Comparison of ENCODE assay signal across 12 mouse cellular contexts in the genomic region with DNA sequence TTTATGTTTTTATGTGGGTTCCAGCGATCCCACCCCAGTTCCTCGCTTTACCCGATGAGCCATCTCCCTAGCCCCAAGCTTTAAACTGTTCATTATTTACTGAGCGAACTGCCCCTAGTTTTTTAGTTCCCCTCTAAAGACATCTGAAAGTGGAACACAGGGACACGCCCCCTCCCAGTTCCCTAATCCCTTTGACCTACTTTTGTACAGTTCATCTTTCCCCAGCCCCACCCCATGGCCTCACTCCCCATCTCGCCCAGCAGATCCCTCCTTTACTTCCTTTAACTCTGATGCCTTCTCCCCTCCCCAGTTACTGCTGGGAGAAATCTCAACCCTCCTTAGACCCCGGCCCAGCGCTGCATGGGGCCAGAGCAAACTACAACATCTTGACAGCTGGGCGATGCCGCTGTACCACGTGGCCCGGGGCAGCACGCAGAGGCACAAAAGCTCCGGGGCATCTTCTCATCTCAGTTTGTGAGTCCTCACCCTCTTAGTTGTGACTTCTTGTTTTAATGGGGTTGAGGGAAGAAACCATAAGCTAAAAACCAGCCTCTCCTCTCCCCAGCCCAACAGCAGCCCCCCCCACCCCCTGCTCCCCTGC. TPM values are rescaled to one million over a fixed set of nuclear protein-coding genes. Genes with fewer than 3 reads are reported as not detected.
DNase-seq lines count a peak whose midpoint lies in the region; ATAC-seq and TF ChIP-seq lines count a peak whose summit lies in the region.
"Had no signal": no experiment of that assay in that cellular context is flagged by ENCODE, and none has a peak within 500 bp of the region (broad histone marks: within the 10 kb centered on the region; RNA-seq: fewer than 3 reads in every experiment).

No protein-coding gene starts in this region.

- no peak overlapping the region for H3K4me3 ChIP-seq in embryonic facial prominence, embryonic 13.5 days
- no peak overlapping the region for H3K4me3 ChIP-seq in embryonic facial prominence, embryonic 10.5 days
- H3K4me3 ChIP-seq in lung, postnatal 0 days (ENCODE audit: low read depth, low read length), result no peak overlapping the region
- H3K4me3 ChIP-seq in liver, embryonic 16.5 days (ENCODE audit: low read depth, low read length), result no peak overlapping the region
- H3K4me3 ChIP-seq: limb, embryonic 15.5 days had no signal

- DNase-seq in embryonic facial prominence, embryonic 10.5 days (ENCODE audit: low spot score), result no peak
- DNase-seq in lung, postnatal 25 days (ENCODE audit: low spot score), result peak; percentile 49
- DNase-seq in lung, postnatal 0 days (ENCODE audit: low spot score), result no peak
- peak; percentile 63 to 73 for DNase-seq in spleen, postnatal 36 days (ENCODE audit: low spot score in 2 of 2)
- DNase-seq in adrenal gland, postnatal 14 days, result no peak
- DNase-seq in left cerebral cortex, postnatal 4 days, result no peak
- DNase-seq: cerebellum, postnatal 14 days; midbrain, embryonic 14.5 days had no signal

- TF ChIP-seq CTCF in lung, postnatal 0 days (IDR thresholded peaks at IDR 0.05), result no peak

- peaks cover 5% of the 10 kb centered on the region; the same call in 1 of the 2 replicates for H3K27me3 ChIP-seq in embryonic facial prominence, embryonic 13.5 days
- H3K27me3 ChIP-seq in embryonic facial prominence, embryonic 10.5 days (replicated peaks; ENCODE audit: low read depth, poor library complexity, severe bottlenecking), result peaks cover 19% of the 10 kb centered on the region
- 0 out of 2 replicates have a peak, but pooled peaks cover 2% of the 10 kb centered on the region for H3K27me3 ChIP-seq in lung, postnatal 0 days (replicated peaks; ENCODE audit: insufficient read depth, low read length)
- no peaks in the 10 kb centered on the region for H3K27me3 ChIP-seq in liver, embryonic 16.5 days (ENCODE audit: control insufficient read depth, insufficient read depth, low read depth, low read length)

- WGBS in embryonic facial prominence, embryonic 13.5 days, result 53% methylated on average over 14 of the region's 14 CpGs
- 51% methylated on average over 14 of the region's 14 CpGs for WGBS in embryonic facial prominence, embryonic 10.5 days
- WGBS in lung, postnatal 0 days, result 53% methylated on average over 14 of the region's 14 CpGs
- WGBS in liver, embryonic 16.5 days (ENCODE audit: insufficient replicate concordance), result 33% methylated on average over 14 of the region's 14 CpGs

- TF ChIP-seq EP300 in lung, postnatal 0 days (IDR thresholded peaks at IDR 0.05), result no peak

- no peaks in the 10 kb centered on the region for H3K36me3 ChIP-seq in embryonic facial prominence, embryonic 13.5 days
- no peaks in the 10 kb centered on the region for H3K36me3 ChIP-seq in embryonic facial prominence, embryonic 10.5 days (replicated peaks)
- H3K36me3 ChIP-seq in lung, postnatal 0 days (ENCODE audit: insufficient read depth, low read length), result no peaks in the 10 kb centered on the region
- no peaks in the 10 kb centered on the region for H3K36me3 ChIP-seq in liver, embryonic 16.5 days (ENCODE audit: control insufficient read depth, insufficient read depth)
- H3K36me3 ChIP-seq: limb, embryonic 15.5 days had no signal

- H3K9me3 ChIP-seq in embryonic facial prominence, embryonic 13.5 days, result no peaks in the 10 kb centered on the region
- H3K9me3 ChIP-seq in embryonic facial prominence, embryonic 10.5 days, result no peaks in the 10 kb centered on the region
- H3K9me3 ChIP-seq in lung, postnatal 0 days (ENCODE audit: low read length), result no peaks in the 10 kb centered on the region
- H3K9me3 ChIP-seq in liver, embryonic 16.5 days (replicated peaks; ENCODE audit: control insufficient read depth, low read length), result no peaks in the 10 kb centered on the region
- H3K9me3 ChIP-seq: limb, embryonic 15.5 days had no signal

- no peak overlapping the region for H3K27ac ChIP-seq in embryonic facial prominence, embryonic 13.5 days
- no peak overlapping the region for H3K27ac ChIP-seq in embryonic facial prominence, embryonic 10.5 days (replicated peaks)
- no peak overlapping the region for H3K27ac ChIP-seq in lung, postnatal 0 days (ENCODE audit: low read length)
- 0 out of 2 replicates have a peak overlapping the region, but pooled peaks have one; percentile 3 for H3K27ac ChIP-seq in liver, embryonic 16.5 days (ENCODE audit: low read length)
- H3K27ac ChIP-seq: limb, embryonic 15.5 days had no signal

- H3K4me1 ChIP-seq in embryonic facial prominence, embryonic 13.5 days, result peaks cover 9% of the 10 kb centered on the region; the same call in 1 of the 2 replicates
- peaks cover 21% of the 10 kb centered on the region for H3K4me1 ChIP-seq in embryonic facial prominence, embryonic 10.5 days
- no peaks in the 10 kb centered on the region for H3K4me1 ChIP-seq in lung, postnatal 0 days (ENCODE audit: insufficient read depth, low read depth, low read length)
- H3K4me1 ChIP-seq in liver, embryonic 16.5 days (ENCODE audit: control insufficient read depth, low read depth, low read length), result peaks cover 11% of the 10 kb centered on the region
- H3K4me1 ChIP-seq: limb, embryonic 15.5 days had no signal

- ATAC-seq in embryonic facial prominence, embryonic 13.5 days (ENCODE audit: insufficient number of reproducible peaks, insufficient read depth, low FRiP score, low TSS enrichment, low read depth), result no peak
- no peak for ATAC-seq in lung, postnatal 0 days
- ATAC-seq in liver, embryonic 16.5 days (ENCODE audit: low read depth), result no peak

- intact Hi-C loops in left cerebral cortex, postnatal 4 days (cut with DNase I), result no loop called here

- no peak overlapping the region for H3K9ac ChIP-seq in embryonic facial prominence, embryonic 13.5 days
- H3K9ac ChIP-seq in lung, postnatal 0 days (replicated peaks; ENCODE audit: low read depth), result no peak overlapping the region
- no peak overlapping the region for H3K9ac ChIP-seq in liver, embryonic 16.5 days (ENCODE audit: low read depth, low read length)
- H3K9ac ChIP-seq: limb, embryonic 15.5 days had no signal

- H3K4me2 ChIP-seq in embryonic facial prominence, embryonic 13.5 days, result 0 out of 2 replicates have a peak overlapping the region, but pooled peaks have one; percentile 16
- H3K4me2 ChIP-seq in lung, postnatal 0 days (replicated peaks; ENCODE audit: low read depth, low read length), result no peak overlapping the region
- no peak overlapping the region for H3K4me2 ChIP-seq in liver, embryonic 16.5 days (ENCODE audit: low read depth, low read length)
- H3K4me2 ChIP-seq: limb, embryonic 15.5 days had no signal

RNA-seq across cellular contexts. Expression of a gene that starts 6.4 kb away (rescaled TPM):
- 90.2 and 98.6 TPM in 2 replicates for polyA plus RNA-seq in embryonic facial prominence, embryonic 13.5 days (2015; fragmentation: Nextera tagmentation; extraction: Ambion mirVana)
- polyA plus RNA-seq in embryonic facial prominence, embryonic 10.5 days (2016; fragmentation: Nextera tagmentation; extraction: Ambion mirVana), result 91.0 and 93.5 TPM in 2 replicates
- polyA plus RNA-seq in lung, postnatal 0 days (2015; fragmentation: Nextera tagmentation; extraction: Ambion mirVana), result 61.1 and 66.4 TPM in 2 replicates
- 15.9 and 16.3 TPM in 2 replicates for polyA plus RNA-seq in liver, embryonic 16.5 days (2015; fragmentation: Nextera tagmentation; extraction: Ambion mirVana)
- total RNA-seq in adrenal gland, postnatal 14 days (2021), result 26.2 and 27.8 TPM in 2 replicates
- total RNA-seq in left cerebral cortex, postnatal 4 days (2021), result 10 to 100 TPM; 79.3 to 80.6 TPM

RNA-seq across cellular contexts. Expression of a gene that starts 35.8 kb away (rescaled TPM):
- polyA plus RNA-seq in embryonic facial prominence, embryonic 13.5 days (2015; fragmentation: Nextera tagmentation; extraction: Ambion mirVana), result 1.1 and 2.2 TPM in 2 replicates
- 3.0 and 3.2 TPM in 2 replicates for polyA plus RNA-seq in embryonic facial prominence, embryonic 10.5 days (2016; fragmentation: Nextera tagmentation; extraction: Ambion mirVana)
- polyA plus RNA-seq in lung, postnatal 0 days (2015; fragmentation: Nextera tagmentation; extraction: Ambion mirVana), result 1.2 and 2.0 TPM in 2 replicates
- polyA plus RNA-seq in liver, embryonic 16.5 days (2015; fragmentation: Nextera tagmentation; extraction: Ambion mirVana), result not detected in 2 replicates
- not detected in 2 replicates for total RNA-seq in adrenal gland, postnatal 14 days (2021)
- 1 to 10 TPM; 4.3 to 5.8 TPM for total RNA-seq in left cerebral cortex, postnatal 4 days (2021)
- total RNA-seq: ES-E14 had no signal

RNA-seq across cellular contexts. Expression of a gene that starts 45.0 kb away (rescaled TPM):
- polyA plus RNA-seq in embryonic facial prominence, embryonic 13.5 days (2015; fragmentation: Nextera tagmentation; extraction: Ambion mirVana), result 49.0 and 50.2 TPM in 2 replicates
- polyA plus RNA-seq in embryonic facial prominence, embryonic 10.5 days (2016; fragmentation: Nextera tagmentation; extraction: Ambion mirVana), result 59.2 and 64.6 TPM in 2 replicates
- polyA plus RNA-seq in lung, postnatal 0 days (2015; fragmentation: Nextera tagmentation; extraction: Ambion mirVana), result 42.8 and 44.1 TPM in 2 replicates
- polyA plus RNA-seq in liver, embryonic 16.5 days (2015; fragmentation: Nextera tagmentation; extraction: Ambion mirVana), result 37.9 and 47.2 TPM in 2 replicates
- total RNA-seq in adrenal gland, postnatal 14 days (2021), result 32.8 and 36.4 TPM in 2 replicates
- 10 to 100 TPM; 36.4 to 37.1 TPM for total RNA-seq in left cerebral cortex, postnatal 4 days (2021)

RNA-seq across cellular contexts. Expression of a gene that starts 55.3 kb away (rescaled TPM):
- polyA plus RNA-seq in embryonic facial prominence, embryonic 13.5 days (2015; fragmentation: Nextera tagmentation; extraction: Ambion mirVana), result 9.5 and 9.7 TPM in 2 replicates
- polyA plus RNA-seq in embryonic facial prominence, embryonic 10.5 days (2016; fragmentation: Nextera tagmentation; extraction: Ambion mirVana), result 20.8 and 21.6 TPM in 2 replicates
- polyA plus RNA-seq in lung, postnatal 0 days (2015; fragmentation: Nextera tagmentation; extraction: Ambion mirVana), result 2.5 and 2.6 TPM in 2 replicates
- 0.96 and 0.97 TPM in 2 replicates for polyA plus RNA-seq in liver, embryonic 16.5 days (2015; fragmentation: Nextera tagmentation; extraction: Ambion mirVana)
- 5.0 and 5.8 TPM in 2 replicates for total RNA-seq in adrenal gland, postnatal 14 days (2021)
- total RNA-seq in left cerebral cortex, postnatal 4 days (2021), result 10 to 100 TPM; 16.5 TPM

Comparison
In these comparisons a context has a peak if more than half of its experiments do, and no peak if none do; other contexts are left out.
1. DNase-seq: peak in lung, postnatal 25 days (single experiment) and spleen, postnatal 36 days (2 of 2); none in embryonic facial prominence, embryonic 10.5 days (single experiment), lung, postnatal 0 days (single experiment), adrenal gland, postnatal 14 days (single experiment) and left cerebral cortex, postnatal 4 days (single experiment).